ENCODE assay signal across 8 mouse cellular contexts in genomic region chr2:27599061-27599768, GRCm38 (mm10).
DNase-seq lines count a peak whose midpoint lies in the region; ATAC-seq and TF ChIP-seq lines count a peak whose summit lies in the region.
"Had no signal": no experiment of that assay in that cellular context is flagged by ENCODE, and none has a peak within 500 bp of the region (broad histone marks: within the 10 kb centered on the region; RNA-seq: fewer than 3 reads in every experiment).

No protein-coding gene starts in this region.

- H3K27me3 ChIP-seq in liver, adult 2 months (ENCODE audit: control insufficient read depth, insufficient read depth, low read length) = no peaks in the 10 kb centered on the region
- H3K27me3 ChIP-seq in heart, postnatal 0 days (ENCODE audit: control insufficient read depth, insufficient read depth, low read length) = peaks cover 4% of the 10 kb centered on the region; the same call in 1 of the 2 replicates

- no peaks in the 10 kb centered on the region for H3K79me2 ChIP-seq in liver, adult 2 months (ENCODE audit: control insufficient read depth, insufficient read depth, low read length)

- no peaks in the 10 kb centered on the region for H3K36me3 ChIP-seq in liver, adult 2 months (ENCODE audit: control insufficient read depth, insufficient read depth, low read length)
- no peaks in the 10 kb centered on the region for H3K36me3 ChIP-seq in heart, postnatal 0 days (replicated peaks; ENCODE audit: control insufficient read depth, insufficient read depth, low read length)
- H3K36me3 ChIP-seq: heart, embryonic 15.5 days had no signal

- WGBS in liver, adult 2 months = 15% methylated on average over 8 of the region's 8 CpGs
- 69% methylated on average over 8 of the region's 8 CpGs for WGBS in heart, postnatal 0 days

- ATAC-seq in heart, postnatal 0 days (ENCODE audit: insufficient read depth, low read depth) = peak; percentile 50; the same call in 1 of the 2 replicates

- H3K4me2 ChIP-seq in heart, postnatal 0 days (ENCODE audit: low read depth, low read length) = no peak overlapping the region
- H3K4me2 ChIP-seq: heart, embryonic 15.5 days had no signal

- H3K4me3 ChIP-seq in liver, adult 2 months (ENCODE audit: insufficient read depth, low read depth, low read length) = no peak overlapping the region
- no peak overlapping the region for H3K4me3 ChIP-seq in heart, postnatal 0 days (ENCODE audit: low read depth, low read length)
- H3K4me3 ChIP-seq: heart, embryonic 15.5 days had no signal

- TF ChIP-seq EP300 in heart, postnatal 0 days (IDR thresholded peaks at IDR 0.05; ENCODE audit: low read depth) = peak; percentile 65

- H3K4me1 ChIP-seq in liver, adult 2 months (ENCODE audit: control insufficient read depth, insufficient read depth, low read length) = peaks cover 46% of the 10 kb centered on the region
- H3K4me1 ChIP-seq in heart, postnatal 0 days (ENCODE audit: control insufficient read depth, insufficient read depth) = 0 out of 2 replicates have a peak, but pooled peaks cover 5% of the 10 kb centered on the region

- H3K9me3 ChIP-seq in heart, postnatal 0 days (replicated peaks; ENCODE audit: control insufficient read depth, low read length) = no peaks in the 10 kb centered on the region
- H3K9me3 ChIP-seq: heart, embryonic 15.5 days had no signal

- peak overlapping the region; percentile 69 for H3K9ac ChIP-seq in liver, adult 2 months (ENCODE audit: low read depth, low read length)
- H3K9ac ChIP-seq in heart, postnatal 0 days (replicated peaks; ENCODE audit: low read depth, low read length) = no peak overlapping the region
- H3K9ac ChIP-seq: heart, embryonic 15.5 days had no signal

- TF ChIP-seq CTCF in liver, adult 2 months (IDR thresholded peaks at IDR 0.05; ENCODE audit: low read depth, low read length) = no peak
- TF ChIP-seq CTCF in heart, postnatal 0 days (IDR thresholded peaks at IDR 0.05; ENCODE audit: low read depth) = no peak

- peak overlapping the region; percentile 96 for H3K27ac ChIP-seq in liver, adult 2 months (replicated peaks; ENCODE audit: insufficient read depth, low read depth, low read length)
- H3K27ac ChIP-seq in heart, postnatal 0 days (ENCODE audit: low read depth) = no peak overlapping the region
- H3K27ac ChIP-seq: heart, embryonic 15.5 days had no signal

- DNase-seq in liver, adult 2 months (ENCODE audit: extremely low read depth, low read depth, low spot score) = peak; percentile 98
- DNase-seq in liver = no peak
- peak; percentile 12 for DNase-seq in cerebellum, adult 9-10 months
- DNase-seq in heart, postnatal 0 days (ENCODE audit: low spot score) = peak; percentile 26
- DNase-seq in left cerebral cortex, adult 8-10 months (ENCODE audit: low spot score in 2 of 2) = peak; percentile 15 to 57
- peak; percentile 45 for DNase-seq in right cerebral cortex, postnatal 25 days
- DNase-seq in urinary bladder, postnatal 25 days (ENCODE audit: low spot score) = no peak

- no peak for TF ChIP-seq POLR2A in liver, adult 2 months (IDR thresholded peaks at IDR 0.05; ENCODE audit: extremely low read depth, insufficient read depth, low read length)

Comparison
In these comparisons a context has a peak if more than half of its experiments do, and no peak if none do; other contexts are left out.
1. DNase-seq: peak in liver, adult 2 months (single experiment), cerebellum, adult 9-10 months (single experiment), heart, postnatal 0 days (single experiment), left cerebral cortex, adult 8-10 months (2 of 2) and right cerebral cortex, postnatal 25 days (single experiment); none in liver (single experiment) and urinary bladder, postnatal 25 days (single experiment).